Mouse (Mus musculus): ENCODE results near the gene Tmem248. TPM values are rescaled to one million over a fixed set of nuclear protein-coding genes. Genes with fewer than 3 reads are reported as not detected.

Tmem248 gene
- polyA plus RNA-seq, 2 experiments: 36.1 to 49.6 TPM

- 91% methylated on average over 11 of the region's 11 CpGs for WGBS
- H3K36me3 ChIP-seq (ENCODE audit: control insufficient read depth, insufficient read depth, low read length): peaks cover 54% of the 10 kb centered on the region
- no peaks in the 10 kb centered on the region for H3K9me3 ChIP-seq (ENCODE audit: control insufficient read depth, low read length)
- no peak overlapping the region for H3K4me2 ChIP-seq (replicated peaks; ENCODE audit: low read depth, low read length, severe bottlenecking)
- no peak for DNase-seq (ENCODE audit: low spot score)
- no peaks in the 10 kb centered on the region for H3K4me1 ChIP-seq (ENCODE audit: control insufficient read depth, insufficient read depth, low read length)
- H3K4me3 ChIP-seq (replicated peaks; ENCODE audit: low read length): no peak overlapping the region
- no peaks in the 10 kb centered on the region for H3K27me3 ChIP-seq (ENCODE audit: control insufficient read depth, insufficient read depth, low read length)
- ATAC-seq (ENCODE audit: low FRiP score, low read depth): no peak
- H3K9ac ChIP-seq (ENCODE audit: low read depth, low read length, severe bottlenecking): no peak overlapping the region
- no peak for TF ChIP-seq POLR2A (IDR thresholded peaks at IDR 0.05; ENCODE audit: borderline replicate concordance, extremely low read depth, insufficient read depth, insufficient read length)
- no peak overlapping the region for H3K27ac ChIP-seq (replicated peaks; ENCODE audit: low read depth, low read length)
Measured at GRCm38 (mm10) chr5:130212956-130213355, 3.9 kb upstream of the Tmem248 start.

- Histone ChIP-seq H3K9ac (ENCODE audit: low read depth, low read length, severe bottlenecking) (no peak overlapping the region), H3K36me3 (ENCODE audit: control insufficient read depth, insufficient read depth, low read length) (peaks cover 20% of the 10 kb centered on the region), H3K4me1 (ENCODE audit: control insufficient read depth, insufficient read depth, low read length) (peaks cover 5% of the 10 kb centered on the region; the same call in 1 of the 2 replicates), H3K4me3 (replicated peaks; ENCODE audit: low read length) (no peak overlapping the region), H3K27ac (replicated peaks; ENCODE audit: low read depth, low read length) (no peak overlapping the region), H3K4me2 (replicated peaks; ENCODE audit: low read depth, low read length, severe bottlenecking) (no peak overlapping the region), H3K27me3 (ENCODE audit: control insufficient read depth, insufficient read depth, low read length) (no peaks in the 10 kb centered on the region), H3K9me3 (ENCODE audit: control insufficient read depth, low read length) (no peaks in the 10 kb centered on the region)
- DNase-seq (ENCODE audit: low spot score): no peak
- WGBS: 89% methylated on average over 4 of the region's 4 CpGs
- TF ChIP-seq POLR2A (IDR thresholded peaks at IDR 0.05; ENCODE audit: borderline replicate concordance, extremely low read depth, insufficient read depth, insufficient read length): no peak
- no peak for ATAC-seq (ENCODE audit: low FRiP score, low read depth)
Measured at GRCm38 (mm10) chr5:130217406-130217805, 525 bp downstream of the Tmem248 start.

- 89% methylated on average over 5 of the region's 5 CpGs for WGBS
- peaks cover 11% of the 10 kb centered on the region for H3K36me3 ChIP-seq (ENCODE audit: control insufficient read depth, insufficient read depth, low read length)
- no peak overlapping the region for H3K4me2 ChIP-seq (replicated peaks; ENCODE audit: low read depth, low read length, severe bottlenecking)
- no peak overlapping the region for H3K4me3 ChIP-seq (replicated peaks; ENCODE audit: low read length)
- no peaks in the 10 kb centered on the region for H3K27me3 ChIP-seq (ENCODE audit: control insufficient read depth, insufficient read depth, low read length)
- DNase-seq (ENCODE audit: low spot score) (no peak), ATAC-seq (ENCODE audit: low FRiP score, low read depth) (no peak)
- H3K9ac ChIP-seq (ENCODE audit: low read depth, low read length, severe bottlenecking): no peak overlapping the region
- no peak overlapping the region for H3K27ac ChIP-seq (replicated peaks; ENCODE audit: low read depth, low read length)
- peaks cover 8% of the 10 kb centered on the region for H3K4me1 ChIP-seq (ENCODE audit: control insufficient read depth, insufficient read depth, low read length)
- no peaks in the 10 kb centered on the region for H3K9me3 ChIP-seq (ENCODE audit: control insufficient read depth, low read length)
- TF ChIP-seq POLR2A (IDR thresholded peaks at IDR 0.05; ENCODE audit: borderline replicate concordance, extremely low read depth, insufficient read depth, insufficient read length): no peak
Measured at GRCm38 (mm10) chr5:130218336-130218735, 1.5 kb downstream of the Tmem248 start.

GRCm38 (mm10) chr5:130221316-130221715 lies 4.4 kb downstream of the Tmem248 start:
- H3K27me3 ChIP-seq (ENCODE audit: control insufficient read depth, insufficient read depth, low read length): no peaks in the 10 kb centered on the region
- peaks cover 10% of the 10 kb centered on the region for H3K36me3 ChIP-seq (ENCODE audit: control insufficient read depth, insufficient read depth, low read length)
- ATAC-seq (ENCODE audit: low FRiP score, low read depth): no peak
- H3K9ac ChIP-seq (ENCODE audit: low read depth, low read length, severe bottlenecking): 0 out of 2 replicates have a peak overlapping the region, but pooled peaks have one; percentile 97
- H3K27ac ChIP-seq (replicated peaks; ENCODE audit: low read depth, low read length): no peak overlapping the region
- H3K9me3 ChIP-seq (ENCODE audit: control insufficient read depth, low read length): no peaks in the 10 kb centered on the region
- no peak for TF ChIP-seq POLR2A (IDR thresholded peaks at IDR 0.05; ENCODE audit: borderline replicate concordance, extremely low read depth, insufficient read depth, insufficient read length)
- WGBS: 51% methylated on average over 2 of the region's 2 CpGs
- peaks cover 13% of the 10 kb centered on the region for H3K4me1 ChIP-seq (ENCODE audit: control insufficient read depth, insufficient read depth, low read length)
- peak overlapping the region; percentile 100 for H3K4me3 ChIP-seq (replicated peaks; ENCODE audit: low read length)
- H3K4me2 ChIP-seq (replicated peaks; ENCODE audit: low read depth, low read length, severe bottlenecking): peak overlapping the region; percentile 73
- DNase-seq (ENCODE audit: low spot score): no peak

- Histone ChIP-seq H3K27me3 (ENCODE audit: control insufficient read depth, insufficient read depth, low read length) (no peaks in the 10 kb centered on the region), H3K36me3 (ENCODE audit: control insufficient read depth, insufficient read depth, low read length) (peaks cover 10% of the 10 kb centered on the region), H3K4me2 (replicated peaks; ENCODE audit: low read depth, low read length, severe bottlenecking) (peak overlapping the region; percentile 73), H3K9me3 (ENCODE audit: control insufficient read depth, low read length) (no peaks in the 10 kb centered on the region), H3K9ac (ENCODE audit: low read depth, low read length, severe bottlenecking) (peak overlapping the region; percentile 97), H3K4me3 (replicated peaks; ENCODE audit: low read length) (peak overlapping the region; percentile 100), H3K4me1 (ENCODE audit: control insufficient read depth, insufficient read depth, low read length) (peaks cover 13% of the 10 kb centered on the region), H3K27ac (replicated peaks; ENCODE audit: low read depth, low read length) (peak overlapping the region; percentile 75)
- DNase-seq (ENCODE audit: low spot score) (peak; percentile 15), ATAC-seq (ENCODE audit: low FRiP score, low read depth) (peak; percentile 28)
- 2% methylated on average over 10 of the region's 10 CpGs for WGBS
- no peak for TF ChIP-seq POLR2A (IDR thresholded peaks at IDR 0.05; ENCODE audit: borderline replicate concordance, extremely low read depth, insufficient read depth, insufficient read length)
Measured at GRCm38 (mm10) chr5:130221760-130222145, 4.9 kb downstream of the Tmem248 start.

Data from limb, embryonic 14.5 days (tissue).